Mouse (Mus musculus): ENCODE measurements around the gene Csf3. TPM values are rescaled to one million over a fixed set of nuclear protein-coding genes. Genes with fewer than 3 reads are reported as not detected.
"Not testable (repeated sequence)": the region's sequence is repeated elsewhere in the genome, so short reads cannot be mapped to it uniquely, and the experiment has no call there.

Csf3 gene
- polyA plus RNA-seq, 1 experiment, result not detected

DNA sequence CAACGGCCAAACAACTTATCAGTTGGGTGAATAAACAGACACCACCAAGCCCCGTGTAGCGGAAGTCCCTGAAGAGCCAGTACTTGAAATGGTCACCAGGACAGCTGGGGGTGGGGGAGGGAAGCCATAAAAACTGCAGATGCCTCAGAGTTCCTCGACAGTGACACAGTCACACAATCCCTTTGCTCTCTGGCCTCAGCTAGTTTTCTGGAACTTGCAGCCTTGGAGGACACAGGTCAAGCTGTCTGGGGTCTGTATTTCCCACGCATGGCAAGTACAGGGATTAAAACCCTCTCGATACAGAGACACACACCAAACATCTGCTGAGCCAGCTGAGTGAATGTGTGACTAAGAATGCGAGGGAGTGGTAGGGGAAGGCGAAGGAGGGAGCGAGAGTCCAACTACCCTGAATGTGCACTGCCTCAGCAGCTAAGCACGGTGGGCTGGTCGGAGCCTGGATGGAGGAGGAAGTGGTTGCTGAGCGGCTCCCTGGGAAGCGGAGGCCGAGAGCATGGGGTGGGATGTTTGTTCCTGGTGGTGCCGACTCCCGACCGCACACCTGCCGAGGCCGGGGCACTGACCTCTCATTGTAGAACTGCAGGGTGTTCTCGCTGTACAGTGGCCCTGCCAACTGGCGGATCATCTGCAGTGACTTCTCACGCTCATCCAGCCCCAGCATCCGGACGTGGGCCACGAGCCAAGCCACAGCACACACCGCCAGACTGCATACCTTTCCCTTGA lies 8.1 kb downstream of the Csf3 start:
- TF ChIP-seq MAX (IDR thresholded peaks at IDR 0.05; ENCODE audit: low read depth) (no peak), POLR2AphosphoS2 (IDR thresholded peaks at IDR 0.05; ENCODE audit: insufficient read length, low read depth) (peak; percentile 18), TCF3 (IDR thresholded peaks at IDR 0.05; ENCODE audit: insufficient read length, low read depth) (peak; percentile 1), POLR2A (IDR thresholded peaks at IDR 0.05; ENCODE audit: insufficient read length, low read depth) (peak; percentile 21), MYOD1 (IDR thresholded peaks at IDR 0.05; ENCODE audit: control insufficient read depth in 1 of 3, insufficient read length in 2 of 3, low read depth in 2 of 3) (peak in 2 of 3 experiments; percentile 31 to 75), MYOG (IDR thresholded peaks at IDR 0.05; ENCODE audit: control insufficient read depth in 1 of 3, insufficient read depth in 1 of 3, insufficient read length in 2 of 3, low read depth in 2 of 3) (peak in 2 of 3 experiments; percentile 79 to 80)
- Histone ChIP-seq H3K36me3 (ENCODE audit: control insufficient read depth, insufficient read depth) (no peaks in the 10 kb centered on the region), H3K4me2 (ENCODE audit: low read depth) (peak overlapping the region; percentile 41), H3K4me3 (no peak overlapping the region), H3ac (ENCODE audit: control insufficient read depth, insufficient read length) (no peak overlapping the region), H3K79me2 (ENCODE audit: control insufficient read depth, insufficient read depth) (no peaks in the 10 kb centered on the region), H3K27me3 (ENCODE audit: control insufficient read depth, insufficient read depth, insufficient read length) (no peaks in the 10 kb centered on the region)

DNA sequence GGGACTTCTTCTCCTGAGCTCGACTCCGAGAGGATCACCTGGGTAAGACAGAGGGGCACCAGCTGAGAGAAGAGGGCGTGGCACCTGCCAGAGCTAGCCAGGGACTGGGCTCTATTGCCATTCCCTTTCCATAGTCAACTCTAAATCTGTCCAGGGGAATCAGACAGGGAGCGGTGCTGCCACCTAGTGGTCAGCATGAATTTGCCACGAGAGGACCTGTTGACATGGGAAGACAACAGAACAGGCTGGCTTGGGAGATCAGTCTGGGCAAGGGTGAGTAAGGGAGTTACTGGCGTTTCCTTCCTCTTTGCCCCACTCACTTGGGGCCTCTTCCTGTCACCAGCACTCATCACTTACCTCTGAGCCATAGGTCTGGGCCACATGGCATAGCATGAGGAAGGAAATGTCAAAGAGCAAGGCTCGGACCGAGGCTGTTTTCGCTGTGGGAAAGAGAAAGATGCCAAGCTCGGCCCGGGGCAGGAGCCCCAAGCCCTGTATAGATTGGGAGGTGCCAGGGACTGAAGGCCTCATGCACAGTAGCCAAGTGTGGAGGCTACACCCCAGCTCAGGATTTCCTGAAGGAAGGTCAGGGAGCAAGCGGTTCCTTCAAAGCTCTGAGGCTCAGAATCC lies 9.5 kb downstream of the Csf3 start:
- H3K4me2 ChIP-seq (ENCODE audit: low read depth), result no peak overlapping the region
- H3K36me3 ChIP-seq (ENCODE audit: control insufficient read depth, insufficient read depth), result peaks cover 4% of the 10 kb centered on the region
- no peaks in the 10 kb centered on the region for H3K27me3 ChIP-seq (ENCODE audit: control insufficient read depth, insufficient read depth, insufficient read length)

DNA sequence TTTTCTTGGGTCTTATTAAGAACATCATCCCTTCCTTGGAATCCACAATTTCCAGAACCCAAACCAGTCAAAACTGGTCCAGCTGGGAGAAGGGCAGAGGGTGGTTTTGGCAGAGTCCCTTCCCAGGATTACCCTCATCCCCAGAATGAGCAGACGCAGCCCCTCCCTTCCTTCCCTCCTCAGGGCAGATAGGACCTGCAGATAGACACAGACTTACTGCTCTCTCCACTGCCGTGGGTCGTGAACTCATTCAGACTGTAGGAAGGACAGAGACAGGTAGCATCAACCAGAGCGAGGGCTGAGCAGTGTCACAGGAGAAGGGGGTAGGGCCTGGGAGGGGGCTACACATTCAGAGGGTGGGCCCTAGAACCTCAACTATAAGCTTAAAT lies 10.0 kb downstream of the Csf3 start:
- Histone ChIP-seq H3K4me2 (ENCODE audit: low read depth) (no peak overlapping the region), H3ac (ENCODE audit: control insufficient read depth, insufficient read length) (no peak overlapping the region), H3K79me2 (ENCODE audit: control insufficient read depth, insufficient read depth) (no peaks in the 10 kb centered on the region), H3K27me3 (ENCODE audit: control insufficient read depth, insufficient read depth, insufficient read length) (no peaks in the 10 kb centered on the region), H3K36me3 (ENCODE audit: control insufficient read depth, insufficient read depth) (peaks cover 6% of the 10 kb centered on the region), H3K4me3 (no peak overlapping the region)
- no peak for TF ChIP-seq POLR2A (IDR thresholded peaks at IDR 0.05; ENCODE audit: insufficient read length, low read depth)
- TF ChIP-seq E2F4 (IDR thresholded peaks at IDR 0.05; ENCODE audit: insufficient read depth), result no peak
- no peak for TF ChIP-seq POLR2AphosphoS2 (IDR thresholded peaks at IDR 0.05; ENCODE audit: insufficient read length, low read depth)
- TF ChIP-seq MYOG (IDR thresholded peaks at IDR 0.05; ENCODE audit: control insufficient read depth in 1 of 3, insufficient read depth in 1 of 3, insufficient read length in 2 of 3, low read depth in 2 of 3), result no peak
- TF ChIP-seq SRF (IDR thresholded peaks at IDR 0.05; ENCODE audit: control insufficient read depth, insufficient read length, low read depth), result no peak
- TF ChIP-seq USF1 (IDR thresholded peaks at IDR 0.05; ENCODE audit: low read depth), result no peak
- no peak for TF ChIP-seq TCF3 (IDR thresholded peaks at IDR 0.05; ENCODE audit: insufficient read length, low read depth)
- no peak for TF ChIP-seq TCF12 (IDR thresholded peaks at IDR 0.05; ENCODE audit: insufficient read depth, poor library complexity, severe bottlenecking)
- TF ChIP-seq MAX (IDR thresholded peaks at IDR 0.05; ENCODE audit: low read depth), result no peak
- TF ChIP-seq MYOD1 (IDR thresholded peaks at IDR 0.05; ENCODE audit: control insufficient read depth in 1 of 3, insufficient read length in 2 of 3, low read depth in 2 of 3), result no peak
- TF ChIP-seq CEBPB (IDR thresholded peaks at IDR 0.05; ENCODE audit: insufficient read depth, poor library complexity, severe bottlenecking), result no peak
- no peak for TF ChIP-seq REST (IDR thresholded peaks at IDR 0.05; ENCODE audit: insufficient read depth, insufficient read length)

More for the DNA sequence above, 9.5 kb downstream of the Csf3 start:
- Histone ChIP-seq H3K4me3 (no peak overlapping the region), H3K79me2 (ENCODE audit: control insufficient read depth, insufficient read depth) (no peaks in the 10 kb centered on the region), H3ac (ENCODE audit: control insufficient read depth, insufficient read length) (no peak overlapping the region)
- TF ChIP-seq MYOD1 (IDR thresholded peaks at IDR 0.05; ENCODE audit: control insufficient read depth in 1 of 3, insufficient read length in 2 of 3, low read depth in 2 of 3) (no peak), TCF12 (IDR thresholded peaks at IDR 0.05; ENCODE audit: insufficient read depth, poor library complexity, severe bottlenecking) (no peak), POLR2A (IDR thresholded peaks at IDR 0.05; ENCODE audit: insufficient read length, low read depth) (no peak), REST (IDR thresholded peaks at IDR 0.05; ENCODE audit: insufficient read depth, insufficient read length) (no peak), USF1 (IDR thresholded peaks at IDR 0.05; ENCODE audit: low read depth) (no peak), CEBPB (IDR thresholded peaks at IDR 0.05; ENCODE audit: insufficient read depth, poor library complexity, severe bottlenecking) (no peak), E2F4 (IDR thresholded peaks at IDR 0.05; ENCODE audit: insufficient read depth) (no peak), MAX (IDR thresholded peaks at IDR 0.05; ENCODE audit: low read depth) (no peak), TCF3 (IDR thresholded peaks at IDR 0.05; ENCODE audit: insufficient read length, low read depth) (no peak), MYOG (IDR thresholded peaks at IDR 0.05; ENCODE audit: control insufficient read depth in 1 of 3, insufficient read depth in 1 of 3, insufficient read length in 2 of 3, low read depth in 2 of 3) (no peak), POLR2AphosphoS2 (IDR thresholded peaks at IDR 0.05; ENCODE audit: insufficient read length, low read depth) (no peak), SRF (IDR thresholded peaks at IDR 0.05; ENCODE audit: control insufficient read depth, insufficient read length, low read depth) (no peak)

DNA sequence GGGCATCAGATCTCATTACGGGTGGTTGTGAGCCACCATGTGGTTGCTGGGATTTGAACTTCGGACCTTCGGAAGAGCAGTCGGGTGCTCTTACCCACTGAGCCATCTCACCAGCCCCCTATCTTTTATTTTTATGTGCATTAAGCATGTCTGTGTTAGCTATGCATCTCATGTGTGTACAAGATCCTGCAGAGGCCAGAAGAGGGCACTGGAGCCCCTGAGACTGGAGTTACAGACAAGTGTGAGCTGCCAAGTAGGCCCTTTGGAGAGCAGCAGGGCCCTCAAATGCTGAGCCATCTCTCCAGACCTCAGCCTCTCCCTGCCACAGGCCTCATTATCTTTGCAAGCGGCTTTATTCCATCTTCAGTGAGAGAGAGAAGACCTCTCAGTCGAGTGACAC lies 10.9 kb downstream of the Csf3 start:
- H3ac ChIP-seq (ENCODE audit: control insufficient read depth, insufficient read length); H3K4me2 ChIP-seq (ENCODE audit: low read depth); H3K27me3 ChIP-seq (ENCODE audit: control insufficient read depth, insufficient read depth, insufficient read length); H3K79me2 ChIP-seq (ENCODE audit: control insufficient read depth, insufficient read depth); H3K4me3 ChIP-seq; H3K36me3 ChIP-seq (ENCODE audit: control insufficient read depth, insufficient read depth): not testable (repeated sequence)

DNA sequence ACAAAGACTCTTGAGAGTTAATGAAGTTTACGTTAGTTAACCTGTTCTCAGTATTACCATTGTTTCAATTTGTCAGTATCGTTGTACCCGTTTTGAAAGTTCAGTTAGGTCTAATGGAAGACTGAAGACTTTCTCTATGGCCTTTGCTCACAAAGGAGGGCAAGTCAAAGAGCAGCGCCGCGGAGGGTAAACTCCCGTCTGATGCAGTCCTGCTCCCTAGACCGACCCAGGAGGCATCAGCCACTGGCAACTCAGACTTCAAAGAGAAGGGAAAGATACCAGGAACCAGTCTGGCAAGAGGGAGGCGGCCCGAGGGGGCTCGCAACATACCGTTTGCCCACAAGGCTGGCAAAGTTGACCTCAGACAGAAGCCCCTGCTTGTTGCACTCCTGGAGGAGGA lies 12.6 kb downstream of the Csf3 start:
- no peaks in the 10 kb centered on the region for H3K27me3 ChIP-seq (ENCODE audit: control insufficient read depth, insufficient read depth, insufficient read length)
- H3K36me3 ChIP-seq (ENCODE audit: control insufficient read depth, insufficient read depth), result peaks cover 6% of the 10 kb centered on the region
- H3K4me2 ChIP-seq (ENCODE audit: low read depth), result no peak overlapping the region
- no peaks in the 10 kb centered on the region for H3K79me2 ChIP-seq (ENCODE audit: control insufficient read depth, insufficient read depth)
- TF ChIP-seq TCF12 (IDR thresholded peaks at IDR 0.05; ENCODE audit: insufficient read depth, poor library complexity, severe bottlenecking) (no peak), USF1 (IDR thresholded peaks at IDR 0.05; ENCODE audit: low read depth) (no peak), MYOG (IDR thresholded peaks at IDR 0.05; ENCODE audit: control insufficient read depth in 1 of 3, insufficient read depth in 1 of 3, insufficient read length in 2 of 3, low read depth in 2 of 3) (no peak), MAX (IDR thresholded peaks at IDR 0.05; ENCODE audit: low read depth) (no peak), POLR2AphosphoS2 (IDR thresholded peaks at IDR 0.05; ENCODE audit: insufficient read length, low read depth) (no peak), MYOD1 (IDR thresholded peaks at IDR 0.05; ENCODE audit: control insufficient read depth in 1 of 3, insufficient read length in 2 of 3, low read depth in 2 of 3) (no peak), TCF3 (IDR thresholded peaks at IDR 0.05; ENCODE audit: insufficient read length, low read depth) (no peak), CEBPB (IDR thresholded peaks at IDR 0.05; ENCODE audit: insufficient read depth, poor library complexity, severe bottlenecking) (no peak), E2F4 (IDR thresholded peaks at IDR 0.05; ENCODE audit: insufficient read depth) (no peak), REST (IDR thresholded peaks at IDR 0.05; ENCODE audit: insufficient read depth, insufficient read length) (no peak), POLR2A (IDR thresholded peaks at IDR 0.05; ENCODE audit: insufficient read length, low read depth) (no peak), SRF (IDR thresholded peaks at IDR 0.05; ENCODE audit: control insufficient read depth, insufficient read length, low read depth) (no peak)
- H3ac ChIP-seq (ENCODE audit: control insufficient read depth, insufficient read length), result no peak overlapping the region
- no peak overlapping the region for H3K4me3 ChIP-seq
